Mouse (Mus musculus): ENCODE data around the gene Pstk.
"Not testable (repeated sequence)": the region's sequence is repeated elsewhere in the genome, so short reads cannot be mapped to it uniquely, and the experiment has no call there.

Gene Pstk

GRCm38 (mm10) chr7:131416742-131417141 is 45.8 kb downstream of the Pstk start:
- not testable (repeated sequence) for DNase-seq

GRCm38 (mm10) chr7:131417605-131418004 is 46.7 kb downstream of the Pstk start:
- no peak for DNase-seq

DNA sequence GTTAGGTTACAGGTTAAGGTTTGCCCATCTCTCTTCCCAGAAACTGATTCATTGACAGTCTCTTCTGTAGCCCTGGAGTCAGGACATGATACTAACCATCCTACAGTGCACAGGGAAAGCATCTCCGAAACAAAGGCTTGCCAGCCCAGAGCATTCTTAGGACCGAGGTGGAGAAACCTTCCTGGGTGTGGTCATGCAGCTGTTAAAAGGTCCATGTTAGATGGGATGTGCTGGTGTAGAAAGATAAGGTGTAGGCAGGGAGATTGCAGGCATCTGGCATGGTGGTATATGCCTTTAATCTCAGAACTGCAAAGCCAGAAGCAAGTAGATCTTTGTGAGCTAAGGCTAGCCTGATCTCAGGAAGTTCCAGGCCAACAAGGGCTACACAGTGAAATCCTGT is 54.0 kb downstream of the Pstk start:
- no peak for DNase-seq

DNA sequence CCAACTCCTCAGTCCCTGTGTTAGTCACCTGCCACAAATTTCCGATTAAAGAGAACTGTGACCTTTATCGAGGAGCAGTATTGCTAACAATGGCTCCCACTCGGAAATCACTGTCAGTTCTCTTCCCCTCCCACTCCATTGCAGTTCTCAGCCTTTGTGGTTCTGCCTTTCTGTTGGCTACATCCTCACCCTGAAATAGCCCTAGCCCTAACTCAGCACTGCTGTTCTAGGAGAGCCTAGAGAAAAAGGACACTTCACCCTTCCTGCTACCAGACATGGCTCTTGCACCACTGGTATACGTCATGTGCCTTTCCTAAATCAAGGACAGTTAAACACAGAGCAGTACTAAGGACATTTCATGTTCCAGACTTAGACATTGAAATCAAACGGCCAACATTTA is 56.4 kb downstream of the Pstk start:
- no peak for DNase-seq

DNA sequence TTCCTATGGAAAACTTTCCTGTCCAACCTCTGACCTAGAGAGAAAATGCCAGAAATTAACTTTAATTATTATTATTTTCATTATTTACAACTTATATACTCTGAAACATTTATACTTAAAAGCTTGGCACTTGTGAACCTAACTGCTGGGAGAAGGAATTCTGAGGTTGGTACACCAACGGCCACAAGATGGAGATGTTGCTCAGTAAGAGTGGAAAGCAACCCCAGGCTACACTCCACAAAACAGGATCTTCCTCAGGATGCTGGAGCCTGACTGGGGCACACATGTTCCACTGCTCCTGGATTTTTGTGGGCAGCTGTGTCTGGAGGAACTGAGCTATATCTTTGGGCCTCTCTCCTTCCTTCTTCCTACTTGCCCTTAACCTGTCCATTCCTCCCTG is 61.3 kb downstream of the Pstk start:
- DNase-seq, result peak; percentile 24

- no peak for DNase-seq
These were observed 63.3 kb downstream of the Pstk start for GRCm38 (mm10) chr7:131434276-131434675.

GRCm38 (mm10) chr7:131437051-131437450 is 66.1 kb downstream of the Pstk start:
- no peak for DNase-seq
